Mouse (Mus musculus): ENCODE data around the gene Ttc21a.

Ttc21a gene

GRCm38 (mm10) chr9:119999636-120000035 lies 62.2 kb downstream of the Ttc21a start:
- no peak for DNase-seq

GRCm38 (mm10) chr9:120000761-120001160 lies 63.4 kb downstream of the Ttc21a start:
- DNase-seq = no peak

- DNase-seq = peak; percentile 16
Observed at GRCm38 (mm10) chr9:120001945-120002725, 64.7 kb downstream of the Ttc21a start.

GRCm38 (mm10) chr9:120002893-120003292 lies 65.5 kb downstream of the Ttc21a start:
- no peak for DNase-seq

GRCm38 (mm10) chr9:120005936-120006335 lies 68.5 kb downstream of the Ttc21a start:
- DNase-seq = no peak

GRCm38 (mm10) chr9:120007833-120008232 lies 70.4 kb downstream of the Ttc21a start:
- DNase-seq = no peak

GRCm38 (mm10) chr9:120009226-120009841 lies 71.9 kb downstream of the Ttc21a start:
- DNase-seq = no peak

- no peak for DNase-seq
Observed at GRCm38 (mm10) chr9:120009871-120010270, 72.5 kb downstream of the Ttc21a start.

- peak; percentile 97 for DNase-seq
Observed at GRCm38 (mm10) chr9:120010781-120011511, 73.5 kb downstream of the Ttc21a start.

- DNase-seq = peak; percentile 81
Observed at GRCm38 (mm10) chr9:120011533-120011932, 74.1 kb downstream of the Ttc21a start.

GRCm38 (mm10) chr9:120012161-120012560 lies 74.8 kb downstream of the Ttc21a start:
- peak; percentile 11 for DNase-seq

- no peak for DNase-seq
Observed at GRCm38 (mm10) chr9:120012781-120013180, 75.4 kb downstream of the Ttc21a start.

GRCm38 (mm10) chr9:120013251-120013820 lies 75.9 kb downstream of the Ttc21a start:
- DNase-seq = no peak

- no peak for DNase-seq
Observed at GRCm38 (mm10) chr9:120014828-120015227, 77.4 kb downstream of the Ttc21a start.

GRCm38 (mm10) chr9:120016956-120017355 lies 79.5 kb downstream of the Ttc21a start:
- no peak for DNase-seq

Measured in cerebellum, adult 8-10 months (tissue).